Mouse (Mus musculus) liver, embryonic 13.5 days (tissue): Measurements from ENCODE around the gene Grn. TPM values are rescaled to one million over a fixed set of nuclear protein-coding genes. Genes with fewer than 3 reads are reported as not detected.

Experiments used
- ATAC-seq: fragments of 200-750 bp; cut with Nextera tagmentation; 2 replicates; pipeline ENCODE4 v1.8.0; 2017; ENCODE audit warnings: low read depth, mild to moderate bottlenecking, moderate number of reproducible peaks, moderate library complexity
- DNase-seq: peaks from one replicate; pipeline ENCODE4 v3.0.0; 2022
- H3K27ac ChIP-seq: fragments of 300-500 bp; sonication (generic); 2 replicates; pipeline ENCODE4 v1.5.1; 2015; ENCODE audit warnings: moderate library complexity, mild to moderate bottlenecking, inconsistent platforms
- H3K27me3 ChIP-seq: fragments of 300-500 bp; sonication (generic); 2 replicates; pipeline ENCODE4 v1.6.1; 2015; ENCODE audit warnings: mild to moderate bottlenecking, inconsistent platforms
- H3K36me3 ChIP-seq: fragments of 300-500 bp; sonication (generic); 2 replicates; pipeline ENCODE4 v1.6.1; 2015; ENCODE audit warnings: mild to moderate bottlenecking, inconsistent platforms
- H3K4me1 ChIP-seq: fragments of 300-500 bp; sonication (generic); replicated peaks from 2 replicates; pipeline ENCODE4 v1.6.1; 2015; ENCODE audit warnings: inconsistent platforms
- H3K4me2 ChIP-seq: fragments of 300-500 bp; sonication (generic); 2 replicates; pipeline ENCODE4 v1.6.1; 2015; ENCODE audit warnings: inconsistent platforms, mild to moderate bottlenecking, moderate library complexity
- H3K4me3 ChIP-seq: fragments of 300-500 bp; sonication (generic); replicated peaks from 2 replicates; pipeline ENCODE4 v1.5.1; 2015; ENCODE audit warnings: mild to moderate bottlenecking, inconsistent platforms
- H3K9ac ChIP-seq: fragments of 300-500 bp; sonication (generic); 2 replicates; pipeline ENCODE4 v1.6.1; 2015; ENCODE audit warnings: mild to moderate bottlenecking, inconsistent platforms
- H3K9me3 ChIP-seq: fragments of 300-500 bp; sonication (generic); replicated peaks from 2 replicates; pipeline ENCODE4 v1.6.1; 2016; ENCODE audit warnings: inconsistent platforms
- WGBS: fragments of 180-500 bp; shearing (Covaris S2); methylation state at CpG from one replicate; pipeline ENCODE4 v1.1.7; 2015; ENCODE audit not compliant: insufficient replicate concordance; 5-methylcytosine and 5-hydroxymethylcytosine counted together
- polyA plus RNA-seq: library from polyadenylated mRNA; unstranded; fragments of >200 nt; fragmentation: Nextera tagmentation; extraction: Ambion mirVana; gene quantifications from 2 replicates; pipeline ENCODE4 v1.2.1, GENCODE M21; 2015

Gene Grn
- polyA plus RNA-seq, 1 experiment from 2014 or later = 59.5 TPM

DNA sequence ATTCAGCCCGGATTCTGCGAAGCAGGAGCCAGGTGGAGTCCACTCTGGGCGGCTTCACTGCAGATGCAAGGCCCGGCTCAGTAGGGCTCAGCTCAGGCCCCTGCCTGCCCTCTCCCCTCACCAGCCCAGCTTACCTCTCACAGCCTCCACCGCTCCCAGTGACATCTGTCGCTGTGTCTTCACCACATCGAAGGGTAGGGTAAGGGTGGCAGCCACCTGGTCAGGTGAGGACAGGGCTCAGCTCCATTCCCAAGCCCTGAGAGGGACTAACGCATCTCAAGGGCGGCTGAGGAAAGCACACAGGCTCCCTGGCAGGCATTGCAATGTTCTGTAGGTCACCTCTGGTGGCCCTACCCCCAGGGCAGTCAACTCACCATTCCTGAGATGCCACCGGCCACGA, 26.5 kb upstream of the Grn start:
- H3K36me3 ChIP-seq = peaks cover 47% of the 10 kb centered on the region
- H3K4me3 ChIP-seq = no peak overlapping the region
- peak overlapping the region; percentile 40; the same call in 1 of the 2 replicates for H3K27ac ChIP-seq
- DNase-seq (no peak), ATAC-seq (no peak)
- H3K4me1 ChIP-seq = peaks cover 72% of the 10 kb centered on the region
- 0 out of 2 replicates have a peak overlapping the region, but pooled peaks have one; percentile 86 for H3K4me2 ChIP-seq
- 96% methylated on average over 11 of the region's 11 CpGs for WGBS
- H3K9ac ChIP-seq = no peak overlapping the region; the same call in 1 of the 2 replicates
- no peaks in the 10 kb centered on the region for H3K9me3 ChIP-seq
- peaks cover 48% of the 10 kb centered on the region for H3K27me3 ChIP-seq

DNA sequence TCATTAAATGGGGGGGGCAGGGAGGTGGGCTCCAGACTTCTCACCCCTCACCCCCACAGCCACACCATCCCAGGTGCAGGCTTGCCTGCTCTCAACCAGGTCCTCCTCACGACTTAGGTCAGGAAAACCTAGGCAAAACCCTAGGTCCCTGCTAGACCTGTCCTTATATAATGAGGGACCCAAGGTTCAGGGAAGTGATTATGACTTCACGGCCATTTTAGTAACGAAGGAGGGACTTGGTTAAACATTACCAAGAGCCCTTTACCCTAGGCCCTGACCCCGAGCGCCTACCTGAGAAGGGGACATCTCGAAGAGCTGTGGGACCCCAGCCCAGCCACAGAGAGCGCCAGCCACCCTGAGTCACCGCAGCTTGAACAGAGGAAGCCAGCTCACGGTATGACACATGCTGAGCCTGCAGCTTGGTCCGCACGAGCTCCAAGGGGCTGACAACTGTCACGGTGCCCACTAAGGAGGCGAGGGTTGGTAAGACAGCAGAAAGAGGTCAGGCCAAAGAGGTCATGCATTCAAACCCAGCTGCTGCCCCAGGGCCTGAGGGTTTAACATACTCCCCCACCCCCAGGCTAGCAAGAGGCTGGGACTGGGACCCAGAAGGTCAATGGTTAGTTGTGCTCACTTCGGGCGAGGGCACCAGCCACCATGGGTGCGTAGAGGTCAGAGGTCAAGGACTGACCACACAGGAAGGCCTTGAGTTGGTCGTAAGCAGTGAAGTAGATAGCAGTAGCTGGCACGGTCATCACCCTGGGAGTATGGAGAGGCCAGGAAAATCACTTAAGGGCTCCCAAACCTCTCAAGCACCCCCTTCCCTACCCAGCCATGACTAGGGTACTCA, 25.7 kb upstream of the Grn start:
- Histone ChIP-seq H3K4me2 (peak overlapping the region; percentile 86), H3K9ac (peak overlapping the region; percentile 96), H3K27ac (peak overlapping the region; percentile 41; the same call in 1 of the 2 replicates)

DNA sequence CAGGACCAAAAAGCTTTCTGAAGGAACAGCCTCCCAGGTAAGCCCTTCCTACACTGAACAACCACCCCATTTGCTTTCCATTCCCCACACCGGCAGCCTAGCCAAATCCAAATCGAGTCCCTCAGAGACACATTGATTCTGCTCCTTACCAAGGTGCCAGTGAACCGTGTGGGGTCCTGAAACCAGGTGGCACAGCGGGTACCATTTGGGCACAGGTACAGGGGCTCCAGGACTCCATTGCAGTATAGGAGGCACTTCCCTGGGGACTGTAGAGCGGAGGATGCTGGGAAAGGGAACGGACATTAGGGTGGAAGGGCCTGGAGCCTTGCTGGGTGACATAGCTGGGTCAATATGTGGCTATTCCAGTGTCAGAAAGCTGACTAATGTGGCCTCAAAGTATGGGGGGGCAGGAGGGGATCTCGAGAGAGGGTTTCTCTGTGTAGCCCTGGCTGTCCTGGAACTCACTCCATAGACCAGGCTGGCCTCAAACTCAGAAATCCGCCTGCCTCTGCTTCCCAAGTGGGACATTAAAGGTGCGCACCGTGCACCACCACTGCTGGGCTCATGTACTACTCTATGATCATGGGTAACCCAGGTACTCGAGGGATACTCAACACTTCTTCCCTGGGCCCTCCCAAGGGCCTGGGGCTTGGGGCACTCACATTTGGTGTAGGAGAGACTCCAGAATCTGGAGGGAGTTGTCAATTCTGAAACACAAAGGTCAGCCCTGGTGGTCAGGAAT, 24.4 kb upstream of the Grn start:
- peaks cover 47% of the 10 kb centered on the region for H3K36me3 ChIP-seq
- no peak for DNase-seq

More for the DNA sequence above, 25.7 kb upstream of the Grn start:
- ATAC-seq (no peak), DNase-seq (no peak)
- H3K4me1 ChIP-seq = peaks cover 71% of the 10 kb centered on the region
- no peaks in the 10 kb centered on the region for H3K9me3 ChIP-seq
- peak overlapping the region; percentile 87 for H3K4me3 ChIP-seq
- 78% methylated on average over 18 of the region's 18 CpGs for WGBS
- peaks cover 47% of the 10 kb centered on the region for H3K36me3 ChIP-seq
- peaks cover 40% of the 10 kb centered on the region for H3K27me3 ChIP-seq

DNA sequence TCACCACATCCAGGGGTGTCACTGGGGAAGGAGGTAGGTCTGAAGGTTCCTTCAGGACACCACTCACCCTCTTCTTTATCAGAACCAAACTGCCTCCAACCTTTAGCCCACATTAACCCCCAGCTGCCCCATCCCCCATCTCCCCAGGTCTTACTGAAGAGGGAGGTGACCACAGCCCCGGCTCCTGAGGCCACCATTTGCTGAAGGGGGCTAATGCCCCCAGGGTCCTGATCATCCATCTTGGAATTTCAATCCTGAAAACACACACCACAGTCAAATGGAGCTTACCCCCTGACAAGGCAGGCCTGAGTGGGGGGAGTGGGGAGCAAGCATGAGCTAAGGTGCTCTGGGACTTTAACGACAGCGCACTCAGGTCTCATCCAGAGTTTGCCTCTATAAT, 23.7 kb upstream of the Grn start:
- Histone ChIP-seq H3K4me3 (peak overlapping the region; percentile 87), H3K4me1 (peaks cover 69% of the 10 kb centered on the region), H3K36me3 (peaks cover 47% of the 10 kb centered on the region), H3K27ac (peak overlapping the region; percentile 97), H3K9ac (peak overlapping the region; percentile 96), H3K4me2 (peak overlapping the region; percentile 86), H3K9me3 (no peaks in the 10 kb centered on the region), H3K27me3 (peaks cover 20% of the 10 kb centered on the region)
- 20% methylated on average over 3 of the region's 3 CpGs for WGBS
- ATAC-seq (no peak), DNase-seq (no peak)

More for the DNA sequence above, 24.4 kb upstream of the Grn start:
- 80% methylated on average over 11 of the region's 11 CpGs for WGBS
- no peak for ATAC-seq
- Histone ChIP-seq H3K9me3 (no peaks in the 10 kb centered on the region), H3K27ac (peak overlapping the region; percentile 97), H3K9ac (peak overlapping the region; percentile 96), H3K4me3 (peak overlapping the region; percentile 87), H3K4me1 (peaks cover 68% of the 10 kb centered on the region), H3K4me2 (peak overlapping the region; percentile 86), H3K27me3 (peaks cover 27% of the 10 kb centered on the region)

DNA sequence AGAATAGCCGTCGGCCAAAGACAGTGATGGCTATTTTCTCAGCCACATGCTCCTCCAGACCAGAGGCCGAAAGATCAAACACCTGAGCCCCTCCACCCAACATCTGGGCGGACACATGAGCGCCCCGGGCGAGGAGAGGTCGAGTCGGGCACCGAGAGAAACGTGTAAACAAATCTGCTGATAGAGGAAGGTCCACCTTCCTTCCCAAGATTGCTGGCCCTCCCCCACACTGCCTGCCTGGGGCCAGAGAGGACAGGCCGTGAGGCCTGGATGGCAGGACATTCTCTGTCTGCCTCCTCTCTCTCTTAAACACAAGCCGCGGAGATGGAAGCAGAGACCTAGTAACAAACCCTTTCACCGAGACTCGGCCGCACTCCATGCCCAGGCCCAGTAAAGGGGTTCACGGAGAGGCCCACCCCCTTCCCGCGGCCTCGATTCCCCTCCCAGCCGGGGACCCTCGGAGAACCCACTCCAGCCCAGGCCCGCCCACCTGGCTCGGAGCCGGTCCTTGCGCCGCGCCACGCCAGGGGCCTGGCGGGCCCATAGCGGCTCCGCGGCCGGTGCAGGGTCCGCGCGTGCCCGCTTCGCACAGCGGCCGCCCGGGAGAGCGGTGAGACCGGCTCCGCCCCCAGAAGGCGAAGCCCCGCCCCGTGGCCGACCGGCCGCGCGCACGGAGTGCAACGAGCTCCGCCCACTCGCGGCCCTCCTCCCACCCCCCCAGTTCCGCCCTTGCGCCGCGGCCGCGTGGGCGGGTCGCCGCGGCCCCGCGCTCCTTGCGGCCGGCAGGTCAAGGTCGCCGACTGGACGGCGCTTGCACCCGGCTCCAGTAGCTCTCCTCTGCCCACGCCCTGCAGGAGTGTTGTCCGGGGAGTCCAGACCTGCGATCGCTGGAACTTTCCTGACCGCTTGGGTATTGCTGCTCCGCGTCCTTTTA, 22.9 kb upstream of the Grn start:
- DNase-seq (peak; percentile 88), ATAC-seq (peak; percentile 67)
- Histone ChIP-seq H3K4me2 (peak overlapping the region; percentile 86), H3K9ac (peak overlapping the region; percentile 96), H3K36me3 (peaks cover 42% of the 10 kb centered on the region), H3K4me1 (peaks cover 71% of the 10 kb centered on the region), H3K9me3 (no peaks in the 10 kb centered on the region), H3K4me3 (peak overlapping the region; percentile 87), H3K27me3 (peaks cover 13% of the 10 kb centered on the region), H3K27ac (peak overlapping the region; percentile 97)
- WGBS = under 1% methylated on average over 85 of the region's 85 CpGs

DNA sequence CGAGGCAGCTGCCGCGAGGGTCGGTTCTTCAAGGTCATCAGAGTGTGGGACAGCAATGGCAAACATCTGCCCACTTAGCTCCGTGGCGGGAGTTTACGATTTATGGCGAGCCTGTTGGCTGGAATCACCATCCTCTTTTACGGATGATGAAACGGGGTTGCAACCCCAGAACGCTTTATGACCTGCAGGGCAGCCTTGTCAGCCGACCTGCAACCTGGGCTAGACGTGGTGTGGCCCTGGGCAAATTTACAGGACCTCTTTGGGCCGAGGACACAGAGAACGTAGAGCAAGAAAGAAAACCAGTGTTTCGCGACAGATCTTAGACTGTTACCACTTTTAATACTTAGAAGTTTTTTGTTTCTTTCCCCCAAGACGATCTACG, 22.3 kb upstream of the Grn start, which contains the start of gene Slc25a39:
Slc25a39 (minus strand) TSS at position 113 of the 382 bp plus-strand sequence.
- DNase-seq (no peak), ATAC-seq (no peak)
- Histone ChIP-seq H3K36me3 (peaks cover 35% of the 10 kb centered on the region), H3K9ac (peak within 1 kb of the TSS; percentile 96), H3K4me2 (peak within 1 kb of the TSS; percentile 86), H3K9me3 (no peaks in the 10 kb centered on the region), H3K27ac (peak within 1 kb of the TSS; percentile 97), H3K4me3 (peak within 1 kb of the TSS; percentile 87), H3K27me3 (peaks cover 6% of the 10 kb centered on the region), H3K4me1 (peaks cover 65% of the 10 kb centered on the region)
- under 1% methylated on average over 19 of the region's 19 CpGs for WGBS

DNA sequence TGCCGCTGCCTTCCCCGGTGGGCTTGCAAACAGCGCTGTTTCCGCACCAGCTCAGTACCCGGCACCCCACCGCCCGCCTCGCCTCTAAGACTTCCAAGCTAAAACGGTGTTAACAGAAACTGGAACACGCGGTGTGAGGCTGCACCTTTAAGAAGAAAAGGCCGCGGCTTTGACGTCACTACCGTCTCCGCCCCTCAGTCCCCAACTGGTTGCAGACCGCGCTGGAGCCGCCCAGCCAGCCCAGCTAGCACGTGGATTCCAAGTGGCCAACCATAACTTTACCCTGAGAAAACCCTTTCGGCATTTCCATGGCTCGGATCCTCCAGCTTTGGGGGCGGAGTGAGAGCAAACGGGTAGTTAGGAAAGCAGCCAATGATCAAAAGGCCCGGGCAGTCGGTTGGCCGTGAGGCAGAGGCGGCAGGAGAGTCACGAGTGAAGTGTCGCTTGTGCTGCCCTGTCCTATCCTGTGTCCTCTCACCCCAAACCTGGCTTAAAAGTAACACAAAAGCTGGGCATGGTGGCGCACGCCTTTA, 21.7 kb upstream of the Grn start:
- Histone ChIP-seq H3K9ac (peak overlapping the region; percentile 96), H3K27me3 (peaks cover 5% of the 10 kb centered on the region), H3K4me2 (peak overlapping the region; percentile 86), H3K9me3 (no peaks in the 10 kb centered on the region), H3K27ac (peak overlapping the region; percentile 97), H3K4me3 (peak overlapping the region; percentile 87), H3K4me1 (peaks cover 65% of the 10 kb centered on the region), H3K36me3 (peaks cover 29% of the 10 kb centered on the region)
- under 1% methylated on average over 32 of the region's 32 CpGs for WGBS
- ATAC-seq (peak; percentile 88), DNase-seq (peak; percentile 99)

DNA sequence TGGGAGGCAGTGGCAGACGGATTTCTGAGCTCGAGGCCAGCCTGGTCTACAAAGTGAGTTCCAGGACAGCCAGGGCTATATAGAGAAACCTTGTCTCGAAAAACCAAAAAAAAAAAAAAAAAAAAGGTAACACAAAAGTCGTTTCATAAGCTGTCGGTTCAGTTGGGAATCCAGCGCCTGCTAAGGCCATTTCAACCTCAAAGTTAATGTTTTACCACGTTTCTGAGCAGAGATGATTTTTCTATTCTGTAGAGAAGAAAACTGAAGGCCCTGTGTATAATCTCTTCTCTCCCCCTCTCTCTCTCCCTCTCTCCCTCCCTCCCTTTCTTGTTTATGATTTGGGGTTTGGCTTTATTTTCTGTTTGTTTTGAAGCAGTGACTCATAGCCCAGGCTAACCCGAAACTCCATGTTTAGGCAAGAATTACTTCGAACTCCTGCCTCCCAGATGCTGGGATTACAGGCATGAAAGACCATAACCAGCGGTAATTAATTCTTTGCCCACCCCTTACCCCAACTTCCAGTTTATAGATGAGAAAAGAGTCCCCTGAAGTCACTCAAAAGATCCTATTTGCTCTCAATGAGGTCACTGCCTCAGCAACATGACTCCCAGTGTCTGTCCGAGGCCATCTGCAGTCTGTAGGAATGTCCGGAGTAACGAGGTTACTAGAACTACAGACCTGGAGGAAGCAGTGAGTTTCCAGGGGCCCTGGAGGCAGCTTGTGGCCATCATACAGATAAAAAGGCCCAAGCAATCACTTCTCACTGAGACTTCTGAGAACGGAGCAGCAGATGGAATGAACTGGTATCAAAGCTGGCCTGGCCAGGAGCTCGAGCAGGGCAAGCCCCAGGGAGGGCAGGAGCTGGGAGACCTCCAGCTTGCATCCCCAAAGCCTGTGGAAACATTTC, 21.0 kb upstream of the Grn start:
- 36% methylated on average over 15 of the region's 15 CpGs for WGBS

DNA sequence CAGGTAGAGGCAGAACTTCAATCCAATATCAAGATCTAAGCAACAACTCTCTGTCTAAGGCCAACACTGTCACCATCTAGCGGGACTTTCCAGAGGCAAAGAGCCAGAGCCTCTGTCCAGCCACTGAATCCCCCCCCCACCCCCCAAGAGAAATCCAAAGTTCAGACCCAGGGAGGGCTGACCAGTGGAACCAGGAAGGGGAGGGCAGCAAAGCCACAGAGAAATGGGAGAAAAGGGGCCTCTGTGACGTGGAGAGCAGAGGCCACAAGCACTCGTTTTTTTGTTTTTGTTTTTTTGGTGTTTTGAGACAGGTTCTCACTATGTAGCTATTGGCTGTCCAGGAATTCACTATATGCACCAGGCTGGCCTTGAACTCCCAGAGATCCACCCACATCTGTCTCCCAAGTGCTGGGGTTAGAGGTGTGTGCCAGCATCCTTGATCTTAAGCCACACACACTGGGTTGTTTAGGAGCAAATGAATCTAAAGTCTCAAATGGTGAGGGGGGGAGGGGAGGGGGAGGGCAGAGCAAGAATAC, 20.3 kb upstream of the Grn start:
- Histone ChIP-seq H3K27ac (peak overlapping the region; percentile 97), H3K36me3 (peaks cover 15% of the 10 kb centered on the region), H3K9me3 (no peaks in the 10 kb centered on the region), H3K4me3 (peak overlapping the region; percentile 87), H3K4me1 (peaks cover 51% of the 10 kb centered on the region), H3K9ac (peak overlapping the region; percentile 74), H3K27me3 (peaks cover 9% of the 10 kb centered on the region), H3K4me2 (peak overlapping the region; percentile 86)
- 73% methylated on average over 3 of the region's 3 CpGs for WGBS
- DNase-seq (no peak), ATAC-seq (no peak)

More for the DNA sequence above, 21.0 kb upstream of the Grn start:
- H3K27me3 ChIP-seq = peaks cover 5% of the 10 kb centered on the region
- H3K36me3 ChIP-seq = peaks cover 22% of the 10 kb centered on the region
- H3K4me1 ChIP-seq = peaks cover 58% of the 10 kb centered on the region
- no peaks in the 10 kb centered on the region for H3K9me3 ChIP-seq
- DNase-seq = no peak
- H3K4me2 ChIP-seq = peak overlapping the region; percentile 86
- H3K9ac ChIP-seq = peak overlapping the region; percentile 74
- peak overlapping the region; percentile 87 for H3K4me3 ChIP-seq
- H3K27ac ChIP-seq = peak overlapping the region; percentile 97
- no peak for ATAC-seq
